Mouse (Mus musculus): Measurements from ENCODE around the gene Akt3. TPM values are rescaled to one million over a fixed set of nuclear protein-coding genes. Genes with fewer than 3 reads are reported as not detected.

Gene Akt3
- polyA plus RNA-seq, 1 experiment: 15.1 TPM

DNA sequence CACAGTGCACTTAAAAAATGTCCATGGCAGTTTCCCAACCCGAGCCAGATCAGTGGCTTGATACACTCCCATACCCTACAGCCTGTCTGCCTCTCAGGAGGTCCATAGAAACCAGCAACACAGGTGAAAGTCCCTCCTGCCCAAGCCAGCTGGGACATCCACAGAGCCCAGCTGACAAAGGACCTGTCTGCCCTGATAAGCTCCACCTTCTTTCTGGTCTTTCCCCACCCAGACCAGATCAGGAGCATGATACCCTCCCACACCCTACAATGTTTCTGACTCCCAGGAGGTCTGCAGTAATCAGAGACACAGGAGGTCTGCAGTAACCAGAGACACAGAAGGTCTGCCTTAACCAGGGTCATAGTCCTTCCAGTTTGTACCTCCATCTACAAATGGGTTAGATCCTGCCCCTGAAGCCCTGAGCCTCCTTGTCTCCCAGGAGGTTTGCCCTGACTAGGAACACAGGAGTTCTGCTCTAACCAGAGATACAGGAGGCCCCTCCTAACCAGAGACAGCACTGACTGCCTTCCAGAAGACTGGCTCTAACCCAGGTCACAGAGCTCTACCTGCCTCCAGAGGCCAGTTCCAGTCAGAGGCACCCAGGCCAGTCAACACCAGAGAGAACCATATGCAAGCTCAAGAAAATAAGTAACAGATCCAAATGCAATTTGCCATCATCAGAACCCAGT lies 175.9 kb downstream of the Akt3 start:
- WGBS: 80% methylated on average over 1 of the region's 1 CpGs
- Histone ChIP-seq H3K4me3 (replicated peaks; ENCODE audit: extremely low read depth, low read depth, low read length) (no peak overlapping the region), H3K4me1 (ENCODE audit: control insufficient read depth, insufficient read depth, low read length) (no peaks in the 10 kb centered on the region; the same call in 1 of the 2 replicates)
- TF ChIP-seq CTCF (IDR thresholded peaks at IDR 0.05; ENCODE audit: insufficient read depth, low read length): no peak
- TF ChIP-seq POLR2A (IDR thresholded peaks at IDR 0.05; ENCODE audit: borderline replicate concordance, extremely low read depth, low read depth, low read length): no peak
- DNase-seq: no peak

DNA sequence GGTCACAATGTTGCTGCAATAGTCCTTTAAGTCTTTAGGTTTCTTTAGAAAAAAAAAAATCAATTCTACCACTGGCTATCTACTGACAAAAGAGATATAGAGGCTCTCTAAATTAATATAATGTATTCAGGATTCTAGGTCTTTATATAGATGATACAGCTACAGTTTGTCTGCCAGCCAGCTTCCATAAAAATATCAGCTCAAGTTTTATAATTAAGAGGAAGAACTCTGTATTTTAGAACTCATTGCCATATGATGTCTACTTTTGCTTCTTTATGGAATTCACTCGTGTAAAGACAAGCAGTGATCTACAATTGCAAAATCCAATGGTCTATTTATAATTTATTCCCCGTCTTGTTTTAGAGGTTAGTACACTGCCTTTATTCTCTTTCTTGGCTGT lies 188.8 kb downstream of the Akt3 start:
- TF ChIP-seq CTCF (IDR thresholded peaks at IDR 0.05; ENCODE audit: insufficient read depth, low read length): no peak
- no peak for TF ChIP-seq POLR2A (IDR thresholded peaks at IDR 0.05; ENCODE audit: borderline replicate concordance, extremely low read depth, low read depth, low read length)
- WGBS: 90% methylated on average over 2 of the region's 2 CpGs
- Histone ChIP-seq H3K4me3 (replicated peaks; ENCODE audit: extremely low read depth, low read depth, low read length) (no peak overlapping the region), H3K4me1 (ENCODE audit: control insufficient read depth, insufficient read depth, low read length) (no peaks in the 10 kb centered on the region)
- no peak for DNase-seq

DNA sequence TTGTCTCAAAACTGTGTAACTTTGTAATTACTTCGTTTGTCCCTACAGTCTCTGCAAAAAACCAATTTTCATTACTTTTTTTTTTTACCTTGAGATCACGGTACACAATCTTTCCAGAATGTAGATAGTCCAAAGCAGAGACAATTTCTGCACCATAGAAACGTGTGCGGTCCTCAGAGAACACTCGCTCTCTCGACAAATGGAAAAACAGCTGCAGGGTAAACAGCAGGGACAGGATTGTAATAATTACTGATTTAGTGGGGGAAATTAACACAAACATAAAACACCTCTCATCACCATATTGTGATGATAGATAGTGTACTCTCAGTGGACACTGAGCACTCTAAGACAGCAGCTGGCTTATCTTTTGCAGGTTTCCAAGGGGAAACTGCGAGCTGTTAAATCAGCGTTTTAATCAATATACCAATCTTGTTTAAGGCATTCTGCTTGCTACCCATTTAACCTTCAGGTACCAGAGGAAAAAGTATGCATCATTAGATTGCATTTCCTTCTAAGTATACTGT lies 190.8 kb downstream of the Akt3 start:
- WGBS: 93% methylated on average over 8 of the region's 8 CpGs
- H3K4me1 ChIP-seq (ENCODE audit: control insufficient read depth, insufficient read depth, low read length): no peaks in the 10 kb centered on the region
- no peak for TF ChIP-seq POLR2A (IDR thresholded peaks at IDR 0.05; ENCODE audit: borderline replicate concordance, extremely low read depth, low read depth, low read length)
- no peak for TF ChIP-seq CTCF (IDR thresholded peaks at IDR 0.05; ENCODE audit: insufficient read depth, low read length)
- H3K4me3 ChIP-seq (replicated peaks; ENCODE audit: extremely low read depth, low read depth, low read length): no peak overlapping the region
- DNase-seq: no peak

DNA sequence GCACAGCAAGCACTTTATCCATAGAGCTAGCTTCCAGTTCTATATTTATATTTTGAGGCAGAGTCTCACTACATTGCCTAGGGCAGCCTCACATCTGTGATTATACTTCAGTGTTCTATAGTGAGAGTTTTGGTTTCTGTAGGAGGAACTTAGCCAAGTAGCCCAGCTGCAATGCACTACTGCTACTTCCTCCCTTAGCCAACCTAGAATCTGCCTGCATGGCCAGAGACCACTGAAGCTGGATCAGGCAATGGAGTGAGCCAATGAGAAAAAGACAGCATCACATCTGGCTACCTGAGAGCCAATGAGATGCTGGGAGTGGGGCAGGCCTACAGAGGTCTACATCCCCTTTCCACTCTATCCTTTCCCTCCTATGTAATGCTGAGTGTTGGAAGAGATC lies 192.3 kb downstream of the Akt3 start:
- DNase-seq: no peak
- Histone ChIP-seq H3K4me3 (replicated peaks; ENCODE audit: extremely low read depth, low read depth, low read length) (no peak overlapping the region), H3K4me1 (ENCODE audit: control insufficient read depth, insufficient read depth, low read length) (no peaks in the 10 kb centered on the region)
- TF ChIP-seq CTCF (IDR thresholded peaks at IDR 0.05; ENCODE audit: insufficient read depth, low read length): no peak
- TF ChIP-seq POLR2A (IDR thresholded peaks at IDR 0.05; ENCODE audit: borderline replicate concordance, extremely low read depth, low read depth, low read length): no peak

DNA sequence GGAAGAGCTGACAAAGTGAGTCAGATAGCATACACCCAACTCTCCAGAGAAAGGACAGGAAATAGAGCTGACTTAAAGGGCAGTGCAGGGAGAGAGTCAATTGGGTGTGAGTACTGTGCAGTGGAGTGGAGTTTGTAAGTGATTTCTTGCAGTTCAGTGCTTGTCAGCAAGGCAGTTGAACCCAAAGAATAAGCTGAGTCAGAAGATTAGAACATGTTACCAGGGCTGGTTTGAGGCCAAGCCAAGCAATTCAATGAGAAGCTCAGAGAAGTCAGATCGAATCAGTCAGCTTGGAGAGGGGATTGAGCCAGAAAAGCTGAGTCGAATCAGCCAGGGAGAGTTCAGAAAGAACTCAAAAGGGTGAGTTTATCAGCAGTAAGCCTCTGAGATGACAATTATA lies 196.2 kb downstream of the Akt3 start:
- DNase-seq: no peak
- no peak for TF ChIP-seq POLR2A (IDR thresholded peaks at IDR 0.05; ENCODE audit: borderline replicate concordance, extremely low read depth, low read depth, low read length)
- no peak for TF ChIP-seq CTCF (IDR thresholded peaks at IDR 0.05; ENCODE audit: insufficient read depth, low read length)
- Histone ChIP-seq H3K4me1 (ENCODE audit: control insufficient read depth, insufficient read depth, low read length) (no peaks in the 10 kb centered on the region), H3K4me3 (replicated peaks; ENCODE audit: extremely low read depth, low read depth, low read length) (no peak overlapping the region)
- 81% methylated on average over 2 of the region's 2 CpGs for WGBS

DNA sequence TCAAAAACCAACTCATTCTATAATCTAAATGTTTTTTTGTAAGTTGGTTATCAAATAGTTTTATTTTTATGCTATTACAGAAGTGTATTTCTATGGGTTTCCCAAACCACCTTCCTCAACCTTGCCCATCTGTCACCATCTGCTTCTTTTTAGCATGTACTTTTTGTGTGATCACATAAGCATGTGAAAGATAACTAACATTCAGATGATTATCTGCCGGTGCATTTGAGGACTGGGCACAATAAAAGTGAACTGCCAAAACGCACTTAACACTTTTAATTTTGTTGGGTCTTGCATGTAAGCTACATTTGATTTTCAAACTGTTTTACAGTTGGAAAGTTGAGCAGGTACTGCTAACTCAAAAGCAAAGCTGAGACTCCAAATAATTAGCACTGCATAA lies 203.1 kb downstream of the Akt3 start:
- Histone ChIP-seq H3K4me3 (replicated peaks; ENCODE audit: extremely low read depth, low read depth, low read length) (no peak overlapping the region), H3K4me1 (ENCODE audit: control insufficient read depth, insufficient read depth, low read length) (no peaks in the 10 kb centered on the region)
- DNase-seq: no peak
- 85% methylated on average over 2 of the region's 2 CpGs for WGBS
- TF ChIP-seq CTCF (IDR thresholded peaks at IDR 0.05; ENCODE audit: insufficient read depth, low read length) (no peak), POLR2A (IDR thresholded peaks at IDR 0.05; ENCODE audit: borderline replicate concordance, extremely low read depth, low read depth, low read length) (no peak)

DNA sequence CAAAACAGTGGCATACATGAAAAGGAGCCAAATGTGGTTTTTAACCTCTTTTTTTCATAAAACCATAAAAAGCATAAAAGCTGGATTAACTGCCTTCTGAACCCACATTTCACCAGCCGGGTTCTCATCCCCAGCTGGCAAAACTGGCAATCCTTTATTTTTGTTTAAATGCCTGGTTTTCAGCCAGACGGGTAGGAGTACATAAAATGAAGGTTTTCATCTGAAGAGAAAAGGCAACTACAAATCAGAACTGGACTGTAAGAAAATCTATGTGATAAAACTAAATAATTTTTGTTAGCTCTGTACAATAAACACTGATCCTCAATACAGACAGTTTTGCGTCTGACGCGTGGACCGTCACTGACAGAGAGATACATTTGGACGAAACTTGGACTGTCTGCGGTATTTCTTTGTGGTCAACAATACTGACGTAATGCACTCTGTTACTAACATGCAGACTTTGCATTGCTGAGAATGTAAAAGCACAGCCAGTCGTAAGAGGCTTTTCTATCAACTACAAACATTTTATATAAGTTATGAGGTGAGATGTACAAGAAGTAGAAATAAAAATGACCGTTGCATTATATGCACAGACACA lies 206.5 kb downstream of the Akt3 start:
- TF ChIP-seq CTCF (IDR thresholded peaks at IDR 0.05; ENCODE audit: insufficient read depth, low read length) (no peak), POLR2A (IDR thresholded peaks at IDR 0.05; ENCODE audit: borderline replicate concordance, extremely low read depth, low read depth, low read length) (no peak)
- H3K4me3 ChIP-seq (replicated peaks; ENCODE audit: extremely low read depth, low read depth, low read length): no peak overlapping the region
- WGBS: 75% methylated on average over 11 of the region's 11 CpGs
- no peaks in the 10 kb centered on the region for H3K4me1 ChIP-seq (ENCODE audit: control insufficient read depth, insufficient read depth, low read length)
- no peak for DNase-seq

DNA sequence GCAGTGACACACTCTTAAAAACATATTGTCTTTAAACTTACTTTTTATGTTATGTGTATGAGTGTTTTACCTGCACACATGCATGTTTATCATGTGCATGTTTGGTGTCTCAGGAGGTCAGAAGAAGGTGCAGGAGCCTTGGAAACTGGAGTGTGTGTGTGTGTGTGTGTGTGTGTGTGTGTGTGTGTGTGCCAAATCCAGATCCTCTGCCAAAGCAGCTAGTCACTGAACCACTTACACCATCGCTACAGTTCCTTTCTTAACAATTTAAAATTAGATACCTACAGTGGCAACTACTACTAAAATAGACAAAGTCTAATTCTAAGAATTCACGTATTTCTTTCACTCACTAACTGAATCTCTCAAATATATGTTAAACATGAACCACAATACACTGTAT lies 209.2 kb downstream of the Akt3 start:
- DNase-seq: no peak
- WGBS: 91% methylated on average over 2 of the region's 2 CpGs
- TF ChIP-seq CTCF (IDR thresholded peaks at IDR 0.05; ENCODE audit: insufficient read depth, low read length) (no peak), POLR2A (IDR thresholded peaks at IDR 0.05; ENCODE audit: borderline replicate concordance, extremely low read depth, low read depth, low read length) (no peak)

DNA sequence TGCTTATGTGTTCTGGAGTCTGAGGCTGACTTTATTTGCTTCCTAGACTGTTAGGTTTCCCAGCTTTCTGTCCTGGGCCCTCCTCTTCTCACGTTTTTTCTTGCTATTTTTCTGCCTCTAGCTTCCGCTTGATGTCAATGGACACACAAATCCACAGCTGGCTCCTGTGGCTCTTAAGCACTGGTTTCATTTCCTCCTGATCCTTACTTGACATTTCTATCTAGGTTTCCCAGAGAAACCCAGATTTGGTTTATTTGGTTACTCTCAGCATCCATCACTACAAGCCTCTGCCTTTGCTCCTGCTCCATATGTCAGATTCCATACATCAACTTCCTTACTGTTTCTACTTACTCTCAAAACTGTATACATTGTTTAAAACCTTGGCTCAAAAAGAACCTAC lies 211.0 kb downstream of the Akt3 start:
- Histone ChIP-seq H3K4me3 (replicated peaks; ENCODE audit: extremely low read depth, low read depth, low read length) (no peak overlapping the region), H3K4me1 (ENCODE audit: control insufficient read depth, insufficient read depth, low read length) (no peaks in the 10 kb centered on the region)
- WGBS: 72% methylated on average over 2 of the region's 2 CpGs
- TF ChIP-seq POLR2A (IDR thresholded peaks at IDR 0.05; ENCODE audit: borderline replicate concordance, extremely low read depth, low read depth, low read length) (no peak), CTCF (IDR thresholded peaks at IDR 0.05; ENCODE audit: insufficient read depth, low read length) (no peak)
- DNase-seq: no peak

More for the DNA sequence above, 209.2 kb downstream of the Akt3 start:
- no peaks in the 10 kb centered on the region for H3K4me1 ChIP-seq (ENCODE audit: control insufficient read depth, insufficient read depth, low read length)
- no peak overlapping the region for H3K4me3 ChIP-seq (replicated peaks; ENCODE audit: extremely low read depth, low read depth, low read length)

DNA sequence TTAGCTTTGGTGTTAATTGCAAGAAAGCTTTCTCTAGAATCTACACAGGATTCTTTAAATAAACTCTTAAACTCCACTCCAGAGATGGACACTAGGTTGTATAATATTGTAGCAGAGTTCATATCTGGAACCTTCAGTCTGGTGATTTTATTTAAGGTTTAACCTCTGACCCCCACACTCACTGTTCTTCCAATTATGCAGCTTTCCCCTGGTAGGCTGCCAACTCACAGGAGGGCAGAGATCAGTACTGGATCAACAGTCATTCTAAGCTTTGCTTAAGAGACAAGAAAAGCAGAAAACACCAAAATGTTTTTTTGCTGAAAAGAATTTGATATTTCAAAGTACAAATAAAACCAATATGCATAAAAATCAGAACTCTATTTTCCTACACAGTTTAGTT lies 212.1 kb downstream of the Akt3 start:
- DNase-seq: no peak
- Histone ChIP-seq H3K4me1 (ENCODE audit: control insufficient read depth, insufficient read depth, low read length) (no peaks in the 10 kb centered on the region; the same call in 1 of the 2 replicates), H3K4me3 (replicated peaks; ENCODE audit: extremely low read depth, low read depth, low read length) (no peak overlapping the region)
- no peak for TF ChIP-seq POLR2A (IDR thresholded peaks at IDR 0.05; ENCODE audit: borderline replicate concordance, extremely low read depth, low read depth, low read length)
- TF ChIP-seq CTCF (IDR thresholded peaks at IDR 0.05; ENCODE audit: insufficient read depth, low read length): no peak

Measured in lung, adult 2 months (tissue).